Mouse (Mus musculus) hindbrain, embryonic 16.5 days (tissue): ENCODE measurements at regions not wholly inside any gene's neighbourhood (a gene's known extent, or its start where the extent isn't known, plus 50 kb on each side); places are given as distances from the start of the nearest gene placed in this dataset.

Experiments
- ATAC-seq: fragments of 200-750 bp; cut with Nextera tagmentation; 2 replicates; pipeline ENCODE4 v1.8.0; 2017; ENCODE audit warnings: moderate TSS enrichment, moderate library complexity
- H3K27ac ChIP-seq: fragments of 300-500 bp; sonication (generic); 2 replicates; pipeline ENCODE4 v1.5.1; 2014; ENCODE audit warnings: low read depth, mild to moderate bottlenecking, control low read depth, low read length, moderate library complexity
- H3K27me3 ChIP-seq: fragments of 300-500 bp; sonication (generic); replicated peaks from 2 replicates; pipeline ENCODE4 v1.6.1; 2014; ENCODE audit warnings: low read length; ENCODE audit not compliant: control insufficient read depth, insufficient read depth
- H3K36me3 ChIP-seq: fragments of 300-500 bp; sonication (generic); 2 replicates; pipeline ENCODE4 v1.6.1; 2014; ENCODE audit warnings: mild to moderate bottlenecking, low read length, moderate library complexity, mixed read lengths; ENCODE audit not compliant: control insufficient read depth, insufficient read depth
- H3K4me1 ChIP-seq: fragments of 300-500 bp; sonication (generic); 2 replicates; pipeline ENCODE4 v1.6.1; 2014; ENCODE audit warnings: low read depth, low read length; ENCODE audit not compliant: control insufficient read depth, insufficient read depth
- H3K4me2 ChIP-seq: fragments of 300-500 bp; sonication (generic); 2 replicates; pipeline ENCODE4 v1.6.1; 2014; ENCODE audit warnings: mild to moderate bottlenecking, low read length, control low read depth, moderate library complexity
- H3K4me3 ChIP-seq: fragments of 300-500 bp; sonication (generic); 2 replicates; pipeline ENCODE4 v1.5.1; 2014; ENCODE audit warnings: mild to moderate bottlenecking, low read length, control low read depth, moderate library complexity
- H3K9ac ChIP-seq: fragments of 300-500 bp; sonication (generic); 2 replicates; pipeline ENCODE4 v1.6.1; 2014; ENCODE audit warnings: low read depth, mild to moderate bottlenecking, control low read depth, low read length, moderate library complexity
- H3K9me3 ChIP-seq: fragments of 300-500 bp; sonication (generic); 2 replicates; pipeline ENCODE4 v1.6.1; 2014; ENCODE audit warnings: mild to moderate bottlenecking, low read length, moderate library complexity; ENCODE audit not compliant: control insufficient read depth
- WGBS: fragments of 180-500 bp; shearing (Covaris S2); extraction: QIAGEN DNeasy Blood & Tissue Kit; methylation state at CpG from one replicate; pipeline ENCODE4 v1.1.7; 2014; 5-methylcytosine and 5-hydroxymethylcytosine counted together

- Histone ChIP-seq H3K9me3 (no peaks in the 10 kb centered on the region), H3K4me3 (no peak overlapping the region), H3K4me1 (no peaks in the 10 kb centered on the region), H3K36me3 (no peaks in the 10 kb centered on the region), H3K27me3 (no peaks in the 10 kb centered on the region), H3K27ac (no peak overlapping the region), H3K9ac (no peak overlapping the region), H3K4me2 (no peak overlapping the region)
- no peak for ATAC-seq
- WGBS, result 87% methylated on average over 2 of the region's 2 CpGs
These were observed 236.9 kb downstream of the Wnt5a start for GRCm38 (mm10) chr14:28741418-28741817.

GRCm38 (mm10) chr14:28743673-28744072 lies 239.1 kb downstream of the Wnt5a start:
- H3K9me3 ChIP-seq, result no peaks in the 10 kb centered on the region
- no peak overlapping the region for H3K4me3 ChIP-seq
- WGBS, result 87% methylated on average over 4 of the region's 4 CpGs
- H3K4me1 ChIP-seq, result no peaks in the 10 kb centered on the region
- no peak overlapping the region for H3K9ac ChIP-seq
- no peaks in the 10 kb centered on the region for H3K36me3 ChIP-seq
- H3K27me3 ChIP-seq, result no peaks in the 10 kb centered on the region
- H3K27ac ChIP-seq, result no peak overlapping the region
- no peak overlapping the region for H3K4me2 ChIP-seq
- no peak for ATAC-seq

GRCm38 (mm10) chr14:28750301-28750700 lies 245.8 kb downstream of the Wnt5a start:
- H3K36me3 ChIP-seq, result no peaks in the 10 kb centered on the region
- H3K4me1 ChIP-seq, result no peaks in the 10 kb centered on the region
- H3K4me3 ChIP-seq, result no peak overlapping the region
- H3K27me3 ChIP-seq, result no peaks in the 10 kb centered on the region
- H3K9ac ChIP-seq, result no peak overlapping the region
- no peak for ATAC-seq
- no peaks in the 10 kb centered on the region for H3K9me3 ChIP-seq
- H3K4me2 ChIP-seq, result no peak overlapping the region
- WGBS, result 92% methylated on average over 1 of the region's 1 CpGs
- H3K27ac ChIP-seq, result no peak overlapping the region

- Histone ChIP-seq H3K4me1 (no peaks in the 10 kb centered on the region), H3K9me3 (no peaks in the 10 kb centered on the region), H3K4me3 (no peak overlapping the region), H3K9ac (no peak overlapping the region), H3K36me3 (no peaks in the 10 kb centered on the region), H3K27me3 (no peaks in the 10 kb centered on the region), H3K27ac (no peak overlapping the region), H3K4me2 (no peak overlapping the region)
- no peak for ATAC-seq
- WGBS, result 96% methylated on average over 1 of the region's 1 CpGs
These were observed 252.8 kb upstream of the Lrtm1 start for GRCm38 (mm10) chr14:28765201-28765600.

- Histone ChIP-seq H3K36me3 (no peaks in the 10 kb centered on the region), H3K4me1 (no peaks in the 10 kb centered on the region), H3K9ac (no peak overlapping the region), H3K27me3 (no peaks in the 10 kb centered on the region), H3K4me2 (no peak overlapping the region), H3K4me3 (no peak overlapping the region), H3K9me3 (no peaks in the 10 kb centered on the region), H3K27ac (no peak overlapping the region)
- ATAC-seq, result no peak
- 78% methylated on average over 11 of the region's 11 CpGs for WGBS
These were observed 244.9 kb upstream of the Lrtm1 start for GRCm38 (mm10) chr14:28773068-28773467.

- no peak for ATAC-seq
- Histone ChIP-seq H3K4me1 (no peaks in the 10 kb centered on the region), H3K4me2 (no peak overlapping the region), H3K9me3 (no peaks in the 10 kb centered on the region), H3K36me3 (no peaks in the 10 kb centered on the region), H3K9ac (no peak overlapping the region), H3K27me3 (no peaks in the 10 kb centered on the region), H3K27ac (no peak overlapping the region), H3K4me3 (no peak overlapping the region)
- 71% methylated on average over 1 of the region's 1 CpGs for WGBS
These were observed 242.3 kb upstream of the Lrtm1 start for GRCm38 (mm10) chr14:28775686-28776085.

- H3K27me3 ChIP-seq, result no peaks in the 10 kb centered on the region
- ATAC-seq, result no peak
- 79% methylated on average over 8 of the region's 8 CpGs for WGBS
These were observed 240.2 kb upstream of the Lrtm1 start for GRCm38 (mm10) chr14:28777791-28778190.

GRCm38 (mm10) chr14:28781660-28782059 lies 236.3 kb upstream of the Lrtm1 start:
- no peaks in the 10 kb centered on the region for H3K27me3 ChIP-seq
- H3K4me2 ChIP-seq, result no peak overlapping the region
- peak; percentile 73 for ATAC-seq
- no peaks in the 10 kb centered on the region for H3K36me3 ChIP-seq
- no peaks in the 10 kb centered on the region for H3K9me3 ChIP-seq
- no peak overlapping the region for H3K27ac ChIP-seq
- H3K9ac ChIP-seq, result no peak overlapping the region
- no peak overlapping the region for H3K4me3 ChIP-seq
- 79% methylated on average over 7 of the region's 7 CpGs for WGBS
- no peaks in the 10 kb centered on the region for H3K4me1 ChIP-seq

More at GRCm38 (mm10) chr14:28777791-28778190, 240.2 kb upstream of the Lrtm1 start:
- Histone ChIP-seq H3K4me1 (no peaks in the 10 kb centered on the region), H3K4me2 (no peak overlapping the region), H3K9ac (no peak overlapping the region), H3K36me3 (no peaks in the 10 kb centered on the region), H3K27ac (no peak overlapping the region), H3K4me3 (no peak overlapping the region), H3K9me3 (no peaks in the 10 kb centered on the region)

- Histone ChIP-seq H3K9ac (no peak overlapping the region), H3K27me3 (no peaks in the 10 kb centered on the region), H3K4me3 (no peak overlapping the region), H3K9me3 (no peaks in the 10 kb centered on the region), H3K36me3 (no peaks in the 10 kb centered on the region), H3K4me1 (no peaks in the 10 kb centered on the region), H3K27ac (no peak overlapping the region), H3K4me2 (no peak overlapping the region)
- WGBS, result 84% methylated on average over 6 of the region's 6 CpGs
- no peak for ATAC-seq
These were observed 233.8 kb upstream of the Lrtm1 start for GRCm38 (mm10) chr14:28784106-28784633.

GRCm38 (mm10) chr14:28798290-28798689 lies 219.7 kb upstream of the Lrtm1 start:
- no peak overlapping the region for H3K4me2 ChIP-seq
- no peaks in the 10 kb centered on the region for H3K4me1 ChIP-seq
- no peaks in the 10 kb centered on the region for H3K36me3 ChIP-seq
- H3K27me3 ChIP-seq, result no peaks in the 10 kb centered on the region; the same call in 1 of the 2 replicates
- ATAC-seq, result no peak
- H3K9ac ChIP-seq, result no peak overlapping the region
- H3K9me3 ChIP-seq, result no peaks in the 10 kb centered on the region
- H3K4me3 ChIP-seq, result no peak overlapping the region
- WGBS, result 4% methylated on average over 4 of the region's 4 CpGs
- no peak overlapping the region for H3K27ac ChIP-seq
